Mouse (Mus musculus): ENCODE data around the gene Cetn3.

Cetn3 gene

GRCm38 (mm10) chr13:81824576-81825330, 41.9 kb downstream of the Cetn3 start:
- no peak for DNase-seq

- no peak for DNase-seq
Observed at GRCm38 (mm10) chr13:81828486-81828885, 45.6 kb downstream of the Cetn3 start.

- DNase-seq = no peak
Observed at GRCm38 (mm10) chr13:81831838-81832237, 49.0 kb downstream of the Cetn3 start.

- no peak for DNase-seq
Observed at GRCm38 (mm10) chr13:81836386-81837177, 53.7 kb downstream of the Cetn3 start.

- no peak for DNase-seq
Observed at GRCm38 (mm10) chr13:81838016-81838415, 55.1 kb downstream of the Cetn3 start.

- DNase-seq = no peak
Observed at GRCm38 (mm10) chr13:81838948-81839347, 56.1 kb downstream of the Cetn3 start.

GRCm38 (mm10) chr13:81840246-81840645, 57.4 kb downstream of the Cetn3 start:
- DNase-seq = no peak

- DNase-seq = no peak
Observed at GRCm38 (mm10) chr13:81840646-81841045, 57.8 kb downstream of the Cetn3 start.

- DNase-seq = no peak
Observed at GRCm38 (mm10) chr13:81842278-81842677, 59.4 kb downstream of the Cetn3 start.
